Mouse (Mus musculus): Measurements from ENCODE around the gene Dnajc8. TPM values are rescaled to one million over a fixed set of nuclear protein-coding genes. Genes with fewer than 3 reads are reported as not detected.

Dnajc8 gene
- total RNA-seq, 2 experiments from 2014 or later, result 83.6 to 83.7 TPM

Other genes starting within 250 kb of the Dnajc8 start
- gene Rab42, start 232.2 kb upstream of the Dnajc8 start, total RNA-seq (2021), result 1 to 10 TPM; 1.4 to 2.1 TPM
- gene Trnau1ap, start 206.0 kb upstream of the Dnajc8 start, total RNA-seq (2021), result 10 to 100 TPM; 40.9 to 47.2 TPM
- 10 to 100 TPM; 17.6 to 22.0 TPM for gene Rcc1, start 181.9 kb upstream of the Dnajc8 start, total RNA-seq (2021)
- 10 to 100 TPM in 1 of 2 experiments, 1 to 10 TPM in 1; 9.3 to 11.5 TPM for gene Phactr4, start 113.1 kb upstream of the Dnajc8 start, total RNA-seq (2021)
- gene Med18, start 71.6 kb upstream of the Dnajc8 start, total RNA-seq (2021), result 10 to 100 TPM; 10.0 to 12.2 TPM
- gene Sesn2, start 25.0 kb upstream of the Dnajc8 start, total RNA-seq (2021), result 1 to 10 TPM; 6.8 to 7.0 TPM
- gene Atpif1, start 1.9 kb upstream of the Dnajc8 start, total RNA-seq (2021), result 100 to 1,000 TPM; 652 to 682 TPM
- gene Ptafr, start 28.5 kb downstream of the Dnajc8 start, total RNA-seq (2021), result 1 to 10 TPM in 1 of 2 experiments, under 1 TPM in 1; 0.58 to 1.1 TPM
- gene Eya3, start 103.4 kb downstream of the Dnajc8 start, total RNA-seq (2021), result 10 to 100 TPM; 24.5 to 25.7 TPM
- gene Xkr8, start 197.0 kb downstream of the Dnajc8 start, total RNA-seq (2021), result 1 to 10 TPM; 4.3 to 4.8 TPM
- 1 to 10 TPM in 1 of 2 experiments, under 1 TPM in 1; 0.97 to 1.2 TPM for gene Smpdl3b, start 221.7 kb downstream of the Dnajc8 start, total RNA-seq (2021)
- 10 to 100 TPM; 15.4 to 16.0 TPM for gene Rpa2, start 232.8 kb downstream of the Dnajc8 start, total RNA-seq (2021)